Mouse (Mus musculus) CH12.LX (cell line): ENCODE measurements around the gene Cnih1.
"Not testable (repeated sequence)": the region's sequence is repeated elsewhere in the genome, so short reads cannot be mapped to it uniquely, and the experiment has no call there.

Experiments
- CTCF ChIP-seq, 2 experiments: IDR thresholded peaks in 1 of 2; conservative IDR thresholded peaks in 1 of 2; 2 replicates each; pipeline ENCODE4 v1.5.1; 2011 to 2012; ENCODE audit warnings: low read depth in 2 of 2, low read length in 2 of 2, improper control_type of control experiment in 1 of 2, inconsistent platforms in 1 of 2, mild to moderate bottlenecking in 1 of 2, moderate library complexity in 1 of 2
- E2F4 ChIP-seq: IDR thresholded peaks from 2 replicates; pipeline ENCODE4 v1.6.1; 2011; ENCODE audit warnings: low read depth, low read length, improper control_type of control experiment; ENCODE audit not compliant: insufficient replicate concordance
- GABPA ChIP-seq: IDR thresholded peaks from 2 replicates; pipeline ENCODE4 v1.6.1; 2012; ENCODE audit warnings: low read depth, low read length, improper control_type of control experiment, inconsistent platforms; ENCODE audit not compliant: insufficient replicate concordance
- MEF2A ChIP-seq: IDR thresholded peaks from 2 replicates; pipeline ENCODE4 v1.6.1; 2014; ENCODE audit warnings: low read depth, mild to moderate bottlenecking, inconsistent platforms, low read length, improper control_type of control experiment, borderline replicate concordance
- MYC ChIP-seq: IDR thresholded peaks from 2 replicates; pipeline ENCODE4 v1.6.1; 2011; ENCODE audit warnings: low read depth, mild to moderate bottlenecking, improper control_type of control experiment, low read length
- POLR2A ChIP-seq: IDR thresholded peaks from 2 replicates; pipeline ENCODE4 v1.6.1; 2011; ENCODE audit warnings: low read depth, mild to moderate bottlenecking, improper control_type of control experiment, low read length
- POLR2AphosphoS2 ChIP-seq: IDR thresholded peaks from 2 replicates; pipeline ENCODE4 v1.6.1; 2011; ENCODE audit warnings: low read depth, low read length, improper control_type of control experiment

DNA sequence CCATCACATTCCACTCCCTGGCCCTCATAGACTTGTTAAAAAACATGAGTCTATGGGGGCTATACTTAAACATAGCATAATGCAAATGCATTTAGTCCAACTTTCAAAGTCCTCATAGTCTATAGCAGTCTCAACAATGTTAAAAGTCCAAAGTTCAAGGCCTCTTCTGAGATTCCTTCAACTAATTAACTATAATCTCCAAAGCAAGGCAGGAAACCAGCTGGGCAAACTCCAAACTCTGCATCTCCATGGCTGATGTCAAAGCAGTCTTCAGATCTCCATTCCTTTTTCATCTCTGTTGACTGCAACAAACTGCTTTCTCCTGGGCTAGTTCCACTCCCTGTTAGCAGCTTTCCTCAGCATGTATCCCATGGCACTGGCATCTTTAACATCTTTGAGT is 50.9 kb downstream of the Cnih1 start:
- TF ChIP-seq CTCF (conservative IDR thresholded peaks at IDR 0.05 in 1 of 2, IDR thresholded peaks at IDR 0.05 in 1 of 2; ENCODE audit: low read depth in 2 of 2, low read length in 2 of 2); POLR2A; POLR2AphosphoS2; MYC; GABPA; MEF2A; E2F4: not testable (repeated sequence)
